Mouse (Mus musculus) kidney, postnatal 0 days (tissue): ENCODE measurements around the gene Lsm3. TPM values are rescaled to one million over a fixed set of nuclear protein-coding genes. Genes with fewer than 3 reads are reported as not detected.
"Not testable (repeated sequence)": the region's sequence is repeated elsewhere in the genome, so short reads cannot be mapped to it uniquely, and the experiment has no call there.

Experiments used
- ATAC-seq: fragments of 200-750 bp; cut with Nextera tagmentation; replicated peaks from 2 replicates; pipeline ENCODE4 v1.8.0; 2017; ENCODE audit warnings: low read depth, moderate number of reproducible peaks, moderate TSS enrichment, moderate library complexity; ENCODE audit not compliant: low FRiP score
- DNase-seq: peaks from one replicate; pipeline ENCODE4 v3.0.0-alpha.2; 2016; ENCODE audit warnings: low spot score
- H3K27ac ChIP-seq: fragments of 300-500 bp; sonication (generic); 2 replicates; pipeline ENCODE4 v1.5.1; 2014; ENCODE audit warnings: mild to moderate bottlenecking
- H3K27me3 ChIP-seq: fragments of 300-500 bp; sonication (generic); 2 replicates; pipeline ENCODE4 v1.6.1; 2014; ENCODE audit warnings: low read length, mixed read lengths; ENCODE audit not compliant: insufficient read depth
- H3K36me3 ChIP-seq: fragments of 300-500 bp; sonication (generic); 2 replicates; pipeline ENCODE4 v1.6.1; 2014; ENCODE audit warnings: low read length, mixed read lengths; ENCODE audit not compliant: insufficient read depth
- H3K4me1 ChIP-seq: fragments of 300-500 bp; sonication (generic); replicated peaks from 2 replicates; pipeline ENCODE4 v1.6.1; 2014; ENCODE audit warnings: antibody characterized with exemption, low read length, mixed read lengths; ENCODE audit not compliant: insufficient read depth
- H3K4me2 ChIP-seq: fragments of 300-500 bp; sonication (generic); 2 replicates; pipeline ENCODE4 v1.6.1; 2014; ENCODE audit warnings: mild to moderate bottlenecking, low read length, moderate library complexity, mixed read lengths
- H3K4me3 ChIP-seq: fragments of 300-500 bp; sonication (generic); replicated peaks from 2 replicates; pipeline ENCODE4 v1.5.1; 2014; ENCODE audit warnings: low read depth, low read length
- H3K9ac ChIP-seq: fragments of 300-500 bp; sonication (generic); 2 replicates; pipeline ENCODE4 v1.6.1; 2014; ENCODE audit warnings: low read depth, low read length
- H3K9me3 ChIP-seq: fragments of 300-500 bp; sonication (generic); replicated peaks from 2 replicates; pipeline ENCODE4 v1.6.1; 2016; ENCODE audit warnings: low read length, inconsistent platforms, mixed read lengths
- CTCF ChIP-seq: IDR thresholded peaks from 2 replicates; pipeline ENCODE4 v1.5.1; 2016; ENCODE audit warnings: antibody characterized with exemption, low read depth, mild to moderate bottlenecking, moderate library complexity
- WGBS: fragments of 180-500 bp; shearing (Covaris S2); extraction: QIAGEN DNeasy Blood & Tissue Kit; methylation state at CpG from one replicate; pipeline ENCODE4 v1.1.7; 2014; 5-methylcytosine and 5-hydroxymethylcytosine counted together
- polyA plus RNA-seq: library from polyadenylated mRNA; unstranded; fragments of >200 nt; fragmentation: Nextera tagmentation; extraction: Ambion mirVana; gene quantifications from 2 replicates; pipeline ENCODE4 v1.2.1, GENCODE M21; 2015

Lsm3 gene
- polyA plus RNA-seq: 215 and 222 TPM in 2 replicates

DNA sequence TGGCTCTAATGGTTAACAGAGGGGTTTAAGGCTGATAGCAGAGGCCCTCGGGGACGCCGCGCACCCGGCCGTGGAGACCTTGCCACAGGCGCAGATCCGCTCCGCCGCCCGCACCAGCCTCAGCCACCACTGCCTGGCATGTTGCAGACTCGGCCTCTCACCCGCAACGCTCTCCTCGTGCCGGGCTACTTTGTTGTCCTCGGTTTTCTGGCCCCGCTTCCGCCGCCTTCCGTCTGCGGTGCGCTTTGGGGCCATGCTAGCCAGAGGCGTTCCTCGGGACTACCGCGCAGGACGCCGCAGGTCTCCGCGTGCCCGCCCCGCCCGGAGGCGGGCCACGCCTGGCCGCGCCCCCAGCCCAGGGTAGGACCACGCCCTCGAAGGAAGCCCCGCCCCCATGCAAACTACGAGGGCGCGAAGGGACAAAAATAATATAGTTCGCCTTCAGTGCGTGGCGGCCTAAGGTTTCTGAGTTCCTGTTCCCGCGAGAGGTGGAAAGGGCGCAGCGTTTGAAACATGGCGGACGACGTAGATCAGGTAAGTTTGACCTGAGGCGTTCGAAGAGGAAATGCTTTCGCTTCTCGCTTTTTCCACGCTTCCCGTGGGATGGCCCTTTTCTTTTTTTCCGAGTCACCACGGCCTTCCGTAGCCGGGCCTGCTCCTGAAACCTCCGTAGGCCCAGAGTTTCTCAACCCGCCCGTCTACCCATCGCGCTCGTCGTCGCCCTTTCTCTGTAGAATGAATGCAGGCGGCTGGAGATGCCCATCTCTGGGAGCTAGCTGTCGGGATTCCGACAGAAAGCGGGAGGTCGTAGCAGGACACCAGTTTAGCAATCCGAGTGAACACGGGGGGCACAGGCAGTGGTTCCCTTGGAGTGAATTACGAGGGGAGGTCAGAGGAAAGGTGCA, at the start of gene Lsm3, which contains the start of gene Xpc:
Lsm3 (plus strand) TSS at position 384 of the 905 bp plus-strand sequence.
Xpc (minus strand) TSS at position 344 of the 905 bp plus-strand sequence.
- WGBS: under 1% methylated on average over 80 of the region's 80 CpGs
- peak within 1 kb of the TSS; percentile 79 for H3K27ac ChIP-seq
- no peaks in the 10 kb centered on the region for H3K9me3 ChIP-seq
- peak within 1 kb of the TSS; percentile 88 for H3K9ac ChIP-seq
- peak; percentile 98 for DNase-seq
- peaks cover 7% of the 10 kb centered on the region; the same call in 1 of the 2 replicates for H3K4me1 ChIP-seq
- H3K36me3 ChIP-seq: peaks cover 22% of the 10 kb centered on the region; the same call in 1 of the 2 replicates
- TF ChIP-seq CTCF: 0 out of 2 replicates have a peak, but pooled peaks have one; percentile 19
- peak within 1 kb of the TSS; percentile 89 for H3K4me2 ChIP-seq
- H3K4me3 ChIP-seq: peak within 1 kb of the TSS; percentile 88
- peak; percentile 98 for ATAC-seq
- no peaks in the 10 kb centered on the region for H3K27me3 ChIP-seq

DNA sequence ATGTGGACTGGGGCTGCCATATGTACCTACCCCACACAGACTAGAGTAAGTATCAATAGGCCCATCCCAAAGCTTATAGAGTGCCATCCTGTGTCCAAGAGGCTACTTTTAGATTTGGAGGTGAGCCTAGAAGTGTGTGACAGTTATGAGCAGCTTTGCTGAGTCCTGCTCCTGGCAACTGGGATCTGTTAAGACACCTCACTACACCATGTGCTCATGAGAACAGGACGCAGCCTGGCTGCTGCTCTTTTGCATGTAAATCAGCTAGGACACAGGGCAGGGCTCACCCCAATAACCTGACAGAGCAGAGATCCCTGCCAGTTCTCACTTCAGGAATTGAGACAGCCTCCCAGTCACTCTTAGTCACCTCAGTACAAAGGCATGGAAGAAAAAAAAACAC, 48.6 kb upstream of the Lsm3 start:
- no peak for TF ChIP-seq CTCF
- H3K36me3 ChIP-seq: peaks cover 30% of the 10 kb centered on the region
- no peaks in the 10 kb centered on the region for H3K27me3 ChIP-seq
- no peaks in the 10 kb centered on the region for H3K9me3 ChIP-seq
- no peak overlapping the region for H3K4me3 ChIP-seq
- 94% methylated on average over 1 of the region's 1 CpGs for WGBS
- ATAC-seq: no peak
- no peak overlapping the region for H3K9ac ChIP-seq
- H3K4me1 ChIP-seq: peaks cover under 1% of the 10 kb centered on the region
- no peak overlapping the region for H3K4me2 ChIP-seq
- DNase-seq: no peak
- no peak overlapping the region for H3K27ac ChIP-seq

DNA sequence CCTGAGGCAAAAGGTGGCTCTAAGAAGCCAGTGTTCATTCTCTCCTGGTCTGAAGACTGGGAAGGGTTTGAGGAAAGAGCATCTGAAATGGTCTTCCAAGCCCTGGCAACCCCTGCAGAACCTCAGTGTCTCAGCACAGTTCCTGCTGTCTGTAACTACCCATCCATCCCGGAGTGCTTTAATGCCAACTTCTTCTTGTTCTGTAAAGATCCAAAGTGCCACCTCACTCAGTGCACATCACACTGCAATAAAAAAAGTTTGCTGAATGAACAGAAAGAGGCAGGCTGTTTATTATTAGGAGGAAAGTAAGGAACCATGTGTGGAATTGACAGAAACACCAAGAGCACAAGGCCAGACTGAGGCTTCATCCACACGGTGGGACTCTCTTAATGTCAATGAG, 45.0 kb upstream of the Lsm3 start:
- H3K27me3 ChIP-seq: no peaks in the 10 kb centered on the region
- DNase-seq (no peak), ATAC-seq (no peak)
- no peaks in the 10 kb centered on the region for H3K9me3 ChIP-seq
- peaks cover 10% of the 10 kb centered on the region for H3K4me1 ChIP-seq
- peaks cover 15% of the 10 kb centered on the region for H3K36me3 ChIP-seq
- no peak overlapping the region for H3K4me3 ChIP-seq
- no peak overlapping the region for H3K27ac ChIP-seq
- TF ChIP-seq CTCF: no peak
- no peak overlapping the region for H3K4me2 ChIP-seq
- 82% methylated on average over 2 of the region's 2 CpGs for WGBS
- H3K9ac ChIP-seq: no peak overlapping the region

DNA sequence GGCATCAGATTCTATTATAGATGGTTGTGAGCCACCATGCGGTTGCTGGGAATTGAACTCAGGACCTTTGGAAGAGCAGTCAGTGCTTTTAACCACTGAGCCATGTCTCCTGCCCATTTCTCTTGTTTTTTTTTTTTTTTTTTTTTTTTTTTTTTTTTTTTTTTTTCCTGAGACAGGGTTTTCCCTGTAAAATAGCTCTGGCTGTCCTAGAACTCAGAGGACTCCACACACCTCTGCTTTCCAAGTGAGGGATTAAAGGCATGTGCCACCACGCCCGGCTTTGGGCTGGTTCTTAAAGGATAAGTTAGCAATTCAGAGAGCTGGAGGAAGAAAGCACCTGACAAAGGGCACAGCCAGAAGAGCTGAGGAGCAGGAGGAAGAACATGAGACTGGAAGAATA, 44.3 kb upstream of the Lsm3 start:
- H3K4me1 ChIP-seq: peaks cover 10% of the 10 kb centered on the region
- H3K9me3 ChIP-seq, DNase-seq, H3K27me3 ChIP-seq, H3K9ac ChIP-seq, ATAC-seq, H3K4me3 ChIP-seq, H3K4me2 ChIP-seq, H3K36me3 ChIP-seq, H3K27ac ChIP-seq: not testable (repeated sequence)
- 91% methylated on average over 3 of the region's 3 CpGs for WGBS

DNA sequence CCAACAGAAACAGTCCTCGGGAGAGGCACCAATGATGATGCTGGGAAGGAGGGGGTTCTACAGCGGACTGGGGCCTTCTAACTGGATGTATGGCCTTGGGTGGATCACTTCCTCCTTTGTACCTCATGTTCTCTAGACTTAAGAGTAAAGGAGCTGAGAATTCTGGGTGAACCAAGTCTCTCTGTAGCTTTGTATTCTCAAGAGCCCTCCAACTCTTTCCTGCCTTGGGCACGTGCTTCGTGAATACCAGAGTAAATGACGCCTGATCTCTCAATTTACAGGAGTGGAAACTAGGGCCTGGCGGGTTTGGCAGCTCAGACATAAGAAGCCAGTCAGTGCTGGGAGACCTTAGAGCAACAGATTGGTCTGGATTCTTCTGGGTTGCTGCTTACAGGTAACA, 43.4 kb upstream of the Lsm3 start:
- TF ChIP-seq CTCF: no peak
- WGBS: 29% methylated on average over 6 of the region's 6 CpGs
- H3K4me1 ChIP-seq: peaks cover 10% of the 10 kb centered on the region
- H3K36me3 ChIP-seq: peaks cover 4% of the 10 kb centered on the region
- H3K27ac ChIP-seq: no peak overlapping the region
- H3K4me3 ChIP-seq: peak overlapping the region; percentile 62
- ATAC-seq: no peak
- H3K9ac ChIP-seq: peak overlapping the region; percentile 74; the same call in 1 of the 2 replicates
- peak overlapping the region; percentile 73 for H3K4me2 ChIP-seq
- no peaks in the 10 kb centered on the region for H3K27me3 ChIP-seq
- H3K9me3 ChIP-seq: no peaks in the 10 kb centered on the region
- DNase-seq: peak; percentile 20

DNA sequence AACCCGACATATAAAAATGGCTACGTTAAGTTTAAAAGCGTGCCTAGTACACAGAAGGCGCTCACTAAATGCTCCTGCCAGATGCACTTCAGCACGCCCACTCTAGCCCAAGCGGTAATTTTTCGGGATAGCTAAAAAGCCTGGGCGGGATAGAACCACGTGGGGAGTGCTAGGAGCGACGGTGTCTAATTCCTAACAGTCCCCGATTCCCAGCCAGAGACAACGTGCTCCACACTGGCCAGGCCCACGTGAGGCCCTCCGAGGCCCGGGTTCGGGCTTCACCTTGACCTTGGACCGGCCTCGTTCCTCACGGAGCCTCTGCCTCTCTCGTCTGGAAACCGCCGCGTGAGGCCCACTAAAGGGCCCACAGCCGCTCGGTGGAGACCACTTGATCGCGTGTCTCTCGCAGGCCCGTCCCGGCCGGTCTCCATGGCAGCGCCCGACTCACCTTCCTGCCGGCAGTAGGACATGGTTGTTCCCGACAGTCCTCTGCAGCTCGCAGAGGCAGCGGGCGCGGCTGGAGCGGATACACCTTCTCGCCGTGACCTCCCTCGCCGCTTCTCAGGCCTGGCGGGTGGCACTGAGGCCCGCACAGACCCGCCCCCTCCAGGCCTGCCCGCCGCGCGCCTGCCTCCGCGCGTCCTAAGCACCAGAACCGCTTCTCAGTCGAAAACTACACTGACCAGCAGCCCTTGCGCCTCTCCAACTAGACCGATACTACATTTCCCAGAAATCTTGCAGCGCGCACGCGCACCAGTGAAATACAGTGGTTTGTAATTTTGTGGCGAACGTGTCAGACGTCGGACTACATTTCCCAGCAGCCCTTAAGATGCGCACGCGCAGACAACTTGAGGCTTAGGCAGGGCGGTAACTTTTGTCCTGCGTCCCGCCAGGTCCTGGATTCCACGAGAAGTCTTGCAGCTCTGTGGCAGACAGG, 42.6 kb upstream of the Lsm3 start, which contains the start of the genes Chchd4 and Tmem43:
Chchd4 (minus strand) TSS at position 679 of the 937 bp plus-strand sequence.
Tmem43 (plus strand) TSS at position 836 of the 937 bp plus-strand sequence.
- H3K4me3 ChIP-seq: peak within 1 kb of the TSS; percentile 62
- peak within 1 kb of the TSS; percentile 76 for H3K4me2 ChIP-seq

More for the DNA sequence above, 42.6 kb upstream of the Lsm3 start, which contains the start of the genes Chchd4 and Tmem43:
- Histone ChIP-seq H3K27me3 (no peaks in the 10 kb centered on the region), H3K9ac (peak within 1 kb of the TSS; percentile 74), H3K36me3 (peaks cover 8% of the 10 kb centered on the region), H3K27ac (peak within 1 kb of the TSS; percentile 75), H3K9me3 (no peaks in the 10 kb centered on the region), H3K4me1 (peaks cover 10% of the 10 kb centered on the region)
- DNase-seq (peak; percentile 100), ATAC-seq (peak; percentile 94)
- under 1% methylated on average over 74 of the region's 74 CpGs for WGBS
- peak; percentile 33 for TF ChIP-seq CTCF
